In genomic region chr19:46509736-46510135, GRCm38 (mm10) we compare ENCODE assay signal across 10 mouse cellular contexts. TPM values are rescaled to one million over a fixed set of nuclear protein-coding genes. Genes with fewer than 3 reads are reported as not detected.
DNase-seq lines count a peak whose midpoint lies in the region; ATAC-seq lines count a peak whose summit lies in the region.
"Had no signal": no experiment of that assay in that cellular context is flagged by ENCODE, and none has a peak within 500 bp of the region (broad histone marks: within the 10 kb centered on the region; RNA-seq: fewer than 3 reads in every experiment).

No protein-coding gene starts in this region.

- H3K9me3 ChIP-seq in forebrain, embryonic 11.5 days (ENCODE audit: control insufficient read depth, low read length), result no peaks in the 10 kb centered on the region
- no peaks in the 10 kb centered on the region for H3K9me3 ChIP-seq in forebrain, embryonic 12.5 days
- no peaks in the 10 kb centered on the region for H3K9me3 ChIP-seq in megakaryocyte, embryonic 14.5 days
- H3K9me3 ChIP-seq in stomach, embryonic 16.5 days (replicated peaks; ENCODE audit: control insufficient read depth, low read length), result no peaks in the 10 kb centered on the region
- H3K9me3 ChIP-seq: embryonic facial prominence, embryonic 15.5 days had no signal

- peaks cover 13% of the 10 kb centered on the region for H3K36me3 ChIP-seq in forebrain, embryonic 11.5 days (ENCODE audit: control insufficient read depth, insufficient read depth, low read length)
- peaks cover 94% of the 10 kb centered on the region for H3K36me3 ChIP-seq in forebrain, embryonic 12.5 days (replicated peaks)
- peaks cover 99% of the 10 kb centered on the region for H3K36me3 ChIP-seq in megakaryocyte, embryonic 14.5 days (replicated peaks; ENCODE audit: low read length)
- H3K36me3 ChIP-seq in stomach, embryonic 16.5 days (ENCODE audit: control insufficient read depth, insufficient read depth, low read length), result peaks cover 17% of the 10 kb centered on the region

- H3K4me3 ChIP-seq in forebrain, embryonic 11.5 days (ENCODE audit: low read depth, low read length), result no peak overlapping the region
- no peak overlapping the region for H3K4me3 ChIP-seq in forebrain, embryonic 12.5 days (replicated peaks)
- H3K4me3 ChIP-seq in megakaryocyte, embryonic 14.5 days (replicated peaks), result peak overlapping the region; percentile 90
- H3K4me3 ChIP-seq in stomach, embryonic 16.5 days (replicated peaks; ENCODE audit: low read length), result no peak overlapping the region
- H3K4me3 ChIP-seq: embryonic facial prominence, embryonic 15.5 days had no signal

- no peak for DNase-seq in forebrain, embryonic 11.5 days (ENCODE audit: low spot score)
- peak; percentile 11 for DNase-seq in kidney, adult 18-20 months
- DNase-seq in kidney, adult 8-10 months, result no peak
- DNase-seq in B cell, adult 2 months, result no peak
- DNase-seq: thymus, adult 18-20 months had no signal

- WGBS in forebrain, embryonic 11.5 days, result 91% methylated on average over 4 of the region's 4 CpGs
- WGBS in forebrain, embryonic 12.5 days, result 89% methylated on average over 4 of the region's 4 CpGs
- WGBS in stomach, embryonic 16.5 days, result 73% methylated on average over 4 of the region's 4 CpGs

- no peak overlapping the region for H3K9ac ChIP-seq in forebrain, embryonic 11.5 days (ENCODE audit: low read length)
- H3K9ac ChIP-seq in forebrain, embryonic 12.5 days, result no peak overlapping the region
- no peak overlapping the region for H3K9ac ChIP-seq in stomach, embryonic 16.5 days (ENCODE audit: low read length)
- H3K9ac ChIP-seq: embryonic facial prominence, embryonic 15.5 days had no signal

- no peak overlapping the region for H3K4me2 ChIP-seq in forebrain, embryonic 11.5 days (ENCODE audit: low read depth, low read length, severe bottlenecking)
- no peak overlapping the region for H3K4me2 ChIP-seq in forebrain, embryonic 12.5 days
- no peak overlapping the region for H3K4me2 ChIP-seq in stomach, embryonic 16.5 days (ENCODE audit: low read depth, low read length)
- H3K4me2 ChIP-seq: embryonic facial prominence, embryonic 15.5 days had no signal

- 0 out of 2 replicates have a peak overlapping the region, but pooled peaks have one; percentile 5 for H3K27ac ChIP-seq in forebrain, embryonic 11.5 days (ENCODE audit: low read depth, low read length)
- H3K27ac ChIP-seq in forebrain, embryonic 12.5 days, result no peak overlapping the region
- H3K27ac ChIP-seq in stomach, embryonic 16.5 days (ENCODE audit: low read length), result peak overlapping the region; percentile 80
- H3K27ac ChIP-seq: embryonic facial prominence, embryonic 15.5 days had no signal

- H3K4me1 ChIP-seq in forebrain, embryonic 11.5 days (replicated peaks; ENCODE audit: control insufficient read depth, insufficient read depth, low read length), result peaks cover 36% of the 10 kb centered on the region
- peaks cover 65% of the 10 kb centered on the region for H3K4me1 ChIP-seq in forebrain, embryonic 12.5 days
- peaks cover 98% of the 10 kb centered on the region for H3K4me1 ChIP-seq in megakaryocyte, embryonic 14.5 days
- H3K4me1 ChIP-seq in stomach, embryonic 16.5 days (ENCODE audit: control insufficient read depth, insufficient read depth, low read length), result peaks cover 68% of the 10 kb centered on the region

- H3K27me3 ChIP-seq in forebrain, embryonic 11.5 days (ENCODE audit: control insufficient read depth, insufficient read depth, low read length), result no peaks in the 10 kb centered on the region
- no peaks in the 10 kb centered on the region for H3K27me3 ChIP-seq in forebrain, embryonic 12.5 days
- H3K27me3 ChIP-seq in megakaryocyte, embryonic 14.5 days (replicated peaks), result no peaks in the 10 kb centered on the region
- H3K27me3 ChIP-seq in stomach, embryonic 16.5 days (ENCODE audit: control insufficient read depth, insufficient read depth, low read length), result no peaks in the 10 kb centered on the region
- H3K27me3 ChIP-seq: embryonic facial prominence, embryonic 15.5 days had no signal

- ATAC-seq in forebrain, embryonic 11.5 days (replicated peaks; ENCODE audit: low FRiP score), result no peak
- ATAC-seq in forebrain, embryonic 12.5 days (ENCODE audit: low FRiP score), result no peak
- ATAC-seq in megakaryocyte, adult 5-6 weeks (ENCODE audit: poor library complexity, severe bottlenecking), result no peak
- no peak for ATAC-seq in stomach, embryonic 16.5 days (ENCODE audit: insufficient read depth, low FRiP score)

RNA-seq across cellular contexts. Expression of gene Trim8, which starts 8.2 kb away (rescaled TPM):
- polyA plus RNA-seq in forebrain, embryonic 11.5 days (2014; fragmentation: Nextera tagmentation; extraction: Ambion mirVana), result 30.7 and 39.5 TPM in 2 replicates
- 33.9 and 35.1 TPM in 2 replicates for polyA plus RNA-seq in forebrain, embryonic 12.5 days (2016; fragmentation: Nextera tagmentation; extraction: Ambion mirVana)
- 207 and 435 TPM in 2 replicates for polyA plus RNA-seq in megakaryocyte, embryonic 14.5 days (2012; ENCODE audit: insufficient read depth, low replicate concordance)
- 14.1 and 18.2 TPM in 2 replicates for total RNA-seq in megakaryocyte, adult 5-6 weeks (2015)
- 18.0 and 20.1 TPM in 2 replicates for total RNA-seq in megakaryocyte, adult 5-6 weeks (2017)
- polyA plus RNA-seq in stomach, embryonic 16.5 days (2015; fragmentation: Nextera tagmentation; extraction: Ambion mirVana), result 11.8 and 16.2 TPM in 2 replicates
